Mouse (Mus musculus) myocyte (in vitro differentiated cells): Measurements from ENCODE around the gene Tex21. TPM values are rescaled to one million over a fixed set of nuclear protein-coding genes. Genes with fewer than 3 reads are reported as not detected.

Source experiments
- H3K27me3 ChIP-seq: one replicate; pipeline ENCODE4 v1.6.1; 2011; ENCODE audit not compliant: control insufficient read depth, insufficient read depth, insufficient read length
- H3K36me3 ChIP-seq: one replicate; pipeline ENCODE4 v1.6.1; 2011; ENCODE audit not compliant: control insufficient read depth, insufficient read depth
- H3K4me2 ChIP-seq: one replicate; pipeline ENCODE4 v1.6.1; 2011; ENCODE audit warnings: low read depth, control low read depth
- H3K4me3 ChIP-seq: one replicate; pipeline ENCODE4 v1.5.1; 2011; ENCODE audit warnings: mild to moderate bottlenecking, control low read depth, moderate library complexity
- H3K79me2 ChIP-seq: one replicate; pipeline ENCODE4 v1.6.1; 2011; ENCODE audit not compliant: control insufficient read depth, insufficient read depth
- H3ac ChIP-seq: one replicate; pipeline ENCODE4 v1.6.1; 2011; ENCODE audit not compliant: control insufficient read depth, insufficient read length
- CEBPB ChIP-seq: IDR thresholded peaks from 2 replicates; pipeline ENCODE4 v1.6.1; 2011; ENCODE audit warnings: mild to moderate bottlenecking, moderate library complexity; ENCODE audit not compliant: poor library complexity, insufficient read depth, severe bottlenecking
- E2F4 ChIP-seq: IDR thresholded peaks from one replicate; pipeline ENCODE4 v1.6.1; 2011; ENCODE audit warnings: mild to moderate bottlenecking, control low read depth, moderate library complexity; ENCODE audit not compliant: insufficient read depth
- MAX ChIP-seq: IDR thresholded peaks from one replicate; pipeline ENCODE4 v1.6.1; 2011; ENCODE audit warnings: low read depth, mild to moderate bottlenecking, control low read depth
- MYOD1 ChIP-seq, 3 experiments: IDR thresholded peaks; one replicate each; pipeline ENCODE4 v1.6.1; 2011; ENCODE audit warnings: control low read depth in 2 of 3, low read depth in 2 of 3, mild to moderate bottlenecking in 2 of 3, moderate library complexity in 1 of 3; ENCODE audit not compliant: insufficient read length in 2 of 3, control insufficient read depth in 1 of 3
- MYOG ChIP-seq, 3 experiments: IDR thresholded peaks; one replicate each; pipeline ENCODE4 v1.6.1; 2011; ENCODE audit warnings: control low read depth in 2 of 3, low read depth in 2 of 3, mild to moderate bottlenecking in 2 of 3; ENCODE audit not compliant: insufficient read length in 2 of 3, control insufficient read depth in 1 of 3, insufficient read depth in 1 of 3
- POLR2A ChIP-seq: IDR thresholded peaks from one replicate; pipeline ENCODE4 v1.6.1; 2011; ENCODE audit warnings: low read depth, mild to moderate bottlenecking, control low read depth, moderate library complexity; ENCODE audit not compliant: insufficient read length
- POLR2AphosphoS2 ChIP-seq: IDR thresholded peaks from one replicate; pipeline ENCODE4 v1.6.1; 2011; ENCODE audit warnings: low read depth, control low read depth; ENCODE audit not compliant: insufficient read length
- REST ChIP-seq: IDR thresholded peaks from one replicate; pipeline ENCODE4 v1.6.1; 2011; ENCODE audit warnings: mild to moderate bottlenecking, control low read depth, moderate library complexity; ENCODE audit not compliant: insufficient read depth, insufficient read length
- SRF ChIP-seq: IDR thresholded peaks from one replicate; pipeline ENCODE4 v1.6.1; 2011; ENCODE audit warnings: low read depth; ENCODE audit not compliant: control insufficient read depth, insufficient read length
- TCF12 ChIP-seq: IDR thresholded peaks from one replicate; pipeline ENCODE4 v1.6.1; 2011; ENCODE audit warnings: mild to moderate bottlenecking, control low read depth; ENCODE audit not compliant: poor library complexity, insufficient read depth, severe bottlenecking
- TCF3 ChIP-seq: IDR thresholded peaks from one replicate; pipeline ENCODE4 v1.6.1; 2011; ENCODE audit warnings: low read depth, control low read depth; ENCODE audit not compliant: insufficient read length
- USF1 ChIP-seq: IDR thresholded peaks from one replicate; pipeline ENCODE4 v1.6.1; 2011; ENCODE audit warnings: low read depth, mild to moderate bottlenecking, control low read depth, moderate library complexity
- polyA plus RNA-seq: library from polyadenylated mRNA; unstranded; fragments of >200 nt; fragmentation: generic; extraction: Trizol; gene quantifications from one replicate; pipeline ENCODE4 v1.2.1, GENCODE M21; 2012; ENCODE audit warnings: missing spikeins

Gene Tex21
- polyA plus RNA-seq, 1 experiment: not detected

DNA sequence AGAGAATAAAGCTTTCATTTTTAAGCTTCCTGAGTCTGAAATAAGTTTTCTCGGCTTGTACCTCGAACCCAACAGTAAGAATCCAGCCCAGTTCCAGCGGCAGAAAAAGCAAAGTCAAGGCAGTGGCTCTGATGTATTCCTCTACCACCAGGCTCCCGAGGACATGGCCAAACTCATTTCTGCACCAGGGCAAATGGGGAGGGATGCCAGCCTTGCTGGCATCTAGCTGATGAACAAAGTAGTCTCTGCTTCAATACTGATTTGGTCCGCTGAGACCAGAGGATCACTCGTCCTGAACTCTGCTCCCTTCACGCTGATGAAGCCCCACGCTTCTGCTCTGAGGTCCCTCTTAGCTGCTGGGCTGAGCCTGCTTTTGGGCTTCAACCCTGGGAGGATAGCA is 7.4 kb upstream of the Tex21 start:
- TF ChIP-seq MYOD1 (IDR thresholded peaks at IDR 0.05; ENCODE audit: control insufficient read depth in 1 of 3, insufficient read length in 2 of 3, low read depth in 2 of 3) (no peak), USF1 (no peak), MAX (no peak), REST (no peak), POLR2A (no peak), TCF3 (no peak), CEBPB (no peak), E2F4 (no peak), POLR2AphosphoS2 (no peak), SRF (no peak), MYOG (IDR thresholded peaks at IDR 0.05; ENCODE audit: control insufficient read depth in 1 of 3, insufficient read depth in 1 of 3, insufficient read length in 2 of 3, low read depth in 2 of 3) (no peak), TCF12 (no peak)
- Histone ChIP-seq H3K36me3 (no peaks in the 10 kb centered on the region), H3K79me2 (peaks cover 34% of the 10 kb centered on the region), H3K4me3 (peak overlapping the region; percentile 95), H3ac (no peak overlapping the region), H3K4me2 (peak overlapping the region; percentile 96), H3K27me3 (no peaks in the 10 kb centered on the region)

- Histone ChIP-seq H3K4me2 (peak overlapping the region; percentile 96), H3K4me3 (no peak overlapping the region), H3K36me3 (no peaks in the 10 kb centered on the region), H3K27me3 (no peaks in the 10 kb centered on the region), H3ac (no peak overlapping the region), H3K79me2 (peaks cover 30% of the 10 kb centered on the region)
- TF ChIP-seq CEBPB (no peak), SRF (no peak), MYOG (IDR thresholded peaks at IDR 0.05; ENCODE audit: control insufficient read depth in 1 of 3, insufficient read depth in 1 of 3, insufficient read length in 2 of 3, low read depth in 2 of 3) (no peak), TCF12 (no peak), REST (no peak), USF1 (no peak), MAX (no peak), POLR2AphosphoS2 (no peak), E2F4 (no peak), TCF3 (no peak), POLR2A (no peak), MYOD1 (IDR thresholded peaks at IDR 0.05; ENCODE audit: control insufficient read depth in 1 of 3, insufficient read length in 2 of 3, low read depth in 2 of 3) (no peak)
These were observed 7.0 kb upstream of the Tex21 start for GRCm38 (mm10) chr12:76253591-76253990.

DNA sequence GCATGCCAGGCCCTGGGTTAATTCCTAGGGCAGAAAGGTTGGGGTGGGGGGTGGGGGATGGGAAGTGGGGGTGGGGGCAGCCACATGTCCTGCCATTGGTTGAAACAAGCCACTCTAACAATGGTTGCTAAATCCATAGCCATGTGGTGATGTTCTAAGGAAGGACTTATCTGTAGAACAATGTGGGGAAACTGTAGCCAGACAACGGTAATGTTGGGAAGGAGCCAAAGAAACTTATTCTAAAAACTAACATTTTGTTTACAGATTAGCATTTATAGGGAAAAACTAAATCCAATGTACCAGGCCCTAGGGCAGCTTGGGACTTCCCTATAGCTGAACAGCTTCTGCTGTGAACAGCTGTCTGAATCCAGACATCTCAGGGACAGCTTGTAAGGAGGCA is 6.5 kb upstream of the Tex21 start:
- Histone ChIP-seq H3K4me3 (no peak overlapping the region), H3K27me3 (no peaks in the 10 kb centered on the region), H3ac (no peak overlapping the region), H3K4me2 (no peak overlapping the region), H3K36me3 (no peaks in the 10 kb centered on the region), H3K79me2 (peaks cover 24% of the 10 kb centered on the region)
- no peak for TF ChIP-seq MAX
- no peak for TF ChIP-seq E2F4
- no peak for TF ChIP-seq MYOD1 (IDR thresholded peaks at IDR 0.05; ENCODE audit: control insufficient read depth in 1 of 3, insufficient read length in 2 of 3, low read depth in 2 of 3)
- no peak for TF ChIP-seq CEBPB
- no peak for TF ChIP-seq MYOG (IDR thresholded peaks at IDR 0.05; ENCODE audit: control insufficient read depth in 1 of 3, insufficient read depth in 1 of 3, insufficient read length in 2 of 3, low read depth in 2 of 3)
- no peak for TF ChIP-seq TCF3
- TF ChIP-seq TCF12: no peak
- no peak for TF ChIP-seq USF1
- no peak for TF ChIP-seq POLR2A
- no peak for TF ChIP-seq SRF
- no peak for TF ChIP-seq REST
- TF ChIP-seq POLR2AphosphoS2: no peak

GRCm38 (mm10) chr12:76244981-76245380 is 1.6 kb downstream of the Tex21 start:
- H3K27me3 ChIP-seq: no peaks in the 10 kb centered on the region
- TF ChIP-seq USF1 (no peak), MYOD1 (IDR thresholded peaks at IDR 0.05; ENCODE audit: control insufficient read depth in 1 of 3, insufficient read length in 2 of 3, low read depth in 2 of 3) (no peak), SRF (no peak), POLR2AphosphoS2 (no peak), POLR2A (no peak), REST (no peak), TCF12 (no peak), CEBPB (no peak), E2F4 (no peak), MYOG (IDR thresholded peaks at IDR 0.05; ENCODE audit: control insufficient read depth in 1 of 3, insufficient read depth in 1 of 3, insufficient read length in 2 of 3, low read depth in 2 of 3) (no peak), TCF3 (no peak), MAX (no peak)
- no peaks in the 10 kb centered on the region for H3K36me3 ChIP-seq
- H3K4me2 ChIP-seq: no peak overlapping the region
- no peak overlapping the region for H3ac ChIP-seq
- no peaks in the 10 kb centered on the region for H3K79me2 ChIP-seq
- H3K4me3 ChIP-seq: no peak overlapping the region

GRCm38 (mm10) chr12:76241833-76242232 is 4.7 kb downstream of the Tex21 start:
- no peaks in the 10 kb centered on the region for H3K79me2 ChIP-seq
- no peak overlapping the region for H3K4me3 ChIP-seq
- no peaks in the 10 kb centered on the region for H3K27me3 ChIP-seq
- no peak overlapping the region for H3ac ChIP-seq
- no peaks in the 10 kb centered on the region for H3K36me3 ChIP-seq
- no peak overlapping the region for H3K4me2 ChIP-seq
- TF ChIP-seq CEBPB: no peak
- TF ChIP-seq MYOG (IDR thresholded peaks at IDR 0.05; ENCODE audit: control insufficient read depth in 1 of 3, insufficient read depth in 1 of 3, insufficient read length in 2 of 3, low read depth in 2 of 3): no peak
- TF ChIP-seq TCF3: no peak
- TF ChIP-seq TCF12: no peak
- TF ChIP-seq POLR2AphosphoS2: no peak
